Mouse (Mus musculus) midbrain, embryonic 15.5 days (tissue): ENCODE data around the gene Tmem231. TPM values are rescaled to one million over a fixed set of nuclear protein-coding genes. Genes with fewer than 3 reads are reported as not detected.

Experiments
- ATAC-seq: fragments of 200-750 bp; cut with Nextera tagmentation; replicated peaks from 2 replicates; pipeline ENCODE4 v1.8.0; 2017; ENCODE audit warnings: moderate TSS enrichment
- H3K27ac ChIP-seq: fragments of 300-500 bp; sonication (generic); 2 replicates; pipeline ENCODE4 v1.5.1; 2015; ENCODE audit warnings: mild to moderate bottlenecking, inconsistent platforms
- H3K27me3 ChIP-seq: fragments of 300-500 bp; sonication (generic); replicated peaks from 2 replicates; pipeline ENCODE4 v1.6.1; 2015; ENCODE audit warnings: inconsistent platforms
- H3K36me3 ChIP-seq: fragments of 300-500 bp; sonication (generic); replicated peaks from 2 replicates; pipeline ENCODE4 v1.6.1; 2015; ENCODE audit warnings: inconsistent platforms
- H3K4me1 ChIP-seq: fragments of 300-500 bp; sonication (generic); 2 replicates; pipeline ENCODE4 v1.6.1; 2015; ENCODE audit warnings: inconsistent platforms
- H3K4me2 ChIP-seq: fragments of 300-500 bp; sonication (generic); 2 replicates; pipeline ENCODE4 v1.6.1; 2015; ENCODE audit warnings: inconsistent platforms, mild to moderate bottlenecking, moderate library complexity
- H3K4me3 ChIP-seq: fragments of 300-500 bp; sonication (generic); 2 replicates; pipeline ENCODE4 v1.5.1; 2015; ENCODE audit warnings: mild to moderate bottlenecking, inconsistent platforms
- H3K9ac ChIP-seq: fragments of 300-500 bp; sonication (generic); 2 replicates; pipeline ENCODE4 v1.6.1; 2015; ENCODE audit warnings: mild to moderate bottlenecking, inconsistent platforms
- H3K9me3 ChIP-seq: fragments of 300-500 bp; sonication (generic); 2 replicates; pipeline ENCODE4 v1.6.1; 2016; ENCODE audit warnings: inconsistent platforms
- WGBS: fragments of 180-500 bp; shearing (Covaris S2); methylation state at CpG from one replicate; pipeline ENCODE4 v1.1.7; 2015; ENCODE audit warnings: mixed read lengths; 5-methylcytosine and 5-hydroxymethylcytosine counted together
- polyA plus RNA-seq: library from polyadenylated mRNA; unstranded; fragments of >200 nt; fragmentation: Nextera tagmentation; extraction: Ambion mirVana; gene quantifications from 2 replicates; pipeline ENCODE4 v1.2.1, GENCODE M21; 2015

The Tmem231 gene
- polyA plus RNA-seq, 1 experiment from 2014 or later = 20.5 TPM

DNA sequence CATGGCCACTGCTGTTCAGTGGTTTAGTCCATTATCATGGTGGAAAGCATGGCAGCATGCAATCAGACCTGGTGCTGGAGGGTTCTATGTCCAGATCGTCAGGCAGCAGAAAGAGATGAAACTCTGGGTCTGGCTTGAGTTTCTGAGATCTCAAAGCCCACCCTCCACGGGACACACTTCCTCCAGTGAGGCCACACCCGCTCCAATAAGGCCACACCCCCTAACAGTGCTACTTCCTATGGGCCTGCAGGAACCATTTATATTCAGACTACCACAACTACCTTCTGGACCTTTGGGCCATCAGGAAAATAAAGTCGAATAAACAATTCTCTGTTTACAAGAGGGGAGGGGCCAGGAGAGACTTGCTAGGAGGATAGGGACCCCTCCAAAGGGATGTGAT, 12.7 kb downstream of the Tmem231 start:
- WGBS = 92% methylated on average over 4 of the region's 4 CpGs
- no peaks in the 10 kb centered on the region for H3K27me3 ChIP-seq
- no peak overlapping the region for H3K4me2 ChIP-seq
- H3K27ac ChIP-seq = no peak overlapping the region
- no peak for ATAC-seq
- H3K9ac ChIP-seq = no peak overlapping the region
- H3K4me3 ChIP-seq = no peak overlapping the region
- no peaks in the 10 kb centered on the region for H3K4me1 ChIP-seq
- H3K9me3 ChIP-seq = no peaks in the 10 kb centered on the region
- H3K36me3 ChIP-seq = 0 out of 2 replicates have a peak, but pooled peaks cover 3% of the 10 kb centered on the region

DNA sequence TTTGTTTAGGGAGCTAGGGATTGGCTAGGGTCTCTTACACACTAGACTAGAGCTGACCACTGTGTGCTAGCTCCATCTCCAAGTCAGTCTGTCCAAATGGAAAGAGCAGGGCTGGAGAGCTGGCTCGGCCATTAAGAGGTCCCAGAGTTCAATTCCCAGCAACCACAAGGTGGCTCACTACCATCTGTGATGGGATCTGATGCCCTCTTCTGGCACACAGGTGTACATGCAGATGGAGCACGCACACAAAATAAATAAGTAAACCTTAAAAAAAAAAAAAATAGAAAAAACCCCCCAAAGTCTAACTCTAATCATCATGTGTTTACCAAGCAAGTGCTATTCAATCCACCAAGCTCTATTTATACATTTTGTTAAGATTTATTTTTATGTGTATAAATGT, 14.0 kb downstream of the Tmem231 start:
- H3K27me3 ChIP-seq = no peaks in the 10 kb centered on the region
- no peak for ATAC-seq
- H3K27ac ChIP-seq = no peak overlapping the region
- H3K9ac ChIP-seq = no peak overlapping the region
- no peak overlapping the region for H3K4me3 ChIP-seq
- H3K9me3 ChIP-seq = no peaks in the 10 kb centered on the region
- H3K4me2 ChIP-seq = no peak overlapping the region
- 0 out of 2 replicates have a peak, but pooled peaks cover 3% of the 10 kb centered on the region for H3K36me3 ChIP-seq
- no peaks in the 10 kb centered on the region for H3K4me1 ChIP-seq
- 87% methylated on average over 2 of the region's 2 CpGs for WGBS

DNA sequence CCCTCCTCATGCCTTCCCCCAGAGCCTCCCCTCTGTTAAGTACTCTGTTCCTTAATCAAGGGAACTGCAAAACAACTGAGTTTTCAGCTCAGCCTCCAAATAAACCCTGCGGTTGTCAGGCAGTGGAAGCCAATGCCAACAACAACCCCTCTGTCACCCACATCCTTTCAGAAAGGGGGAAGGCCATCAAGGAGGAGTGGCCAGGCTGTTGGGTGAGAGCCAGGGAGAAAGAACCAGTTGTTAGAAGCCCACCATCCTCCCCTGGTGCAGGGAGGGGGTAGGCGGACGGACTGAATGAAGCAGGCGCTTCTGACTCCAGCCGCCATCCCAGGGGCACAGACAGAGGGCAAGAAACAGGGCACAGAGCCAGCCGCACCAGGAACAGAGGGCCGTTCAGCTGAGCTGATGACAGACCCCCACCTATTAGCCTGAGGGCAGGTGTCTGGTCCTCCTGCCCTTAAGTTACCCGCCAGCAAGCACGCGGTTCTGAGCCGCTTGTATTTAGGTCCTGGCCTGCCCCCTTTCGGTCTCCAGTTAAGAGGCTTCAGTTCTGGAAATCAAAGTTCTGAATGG, 20.7 kb downstream of the Tmem231 start:
- WGBS = 35% methylated on average over 12 of the region's 12 CpGs
- Histone ChIP-seq H3K36me3 (0 out of 2 replicates have a peak, but pooled peaks cover under 1% of the 10 kb centered on the region), H3K9ac (no peak overlapping the region), H3K4me1 (peaks cover 15% of the 10 kb centered on the region), H3K27ac (peak overlapping the region; percentile 27), H3K4me2 (peak overlapping the region; percentile 17), H3K27me3 (no peaks in the 10 kb centered on the region), H3K4me3 (no peak overlapping the region), H3K9me3 (no peaks in the 10 kb centered on the region)
- peak; percentile 81 for ATAC-seq

DNA sequence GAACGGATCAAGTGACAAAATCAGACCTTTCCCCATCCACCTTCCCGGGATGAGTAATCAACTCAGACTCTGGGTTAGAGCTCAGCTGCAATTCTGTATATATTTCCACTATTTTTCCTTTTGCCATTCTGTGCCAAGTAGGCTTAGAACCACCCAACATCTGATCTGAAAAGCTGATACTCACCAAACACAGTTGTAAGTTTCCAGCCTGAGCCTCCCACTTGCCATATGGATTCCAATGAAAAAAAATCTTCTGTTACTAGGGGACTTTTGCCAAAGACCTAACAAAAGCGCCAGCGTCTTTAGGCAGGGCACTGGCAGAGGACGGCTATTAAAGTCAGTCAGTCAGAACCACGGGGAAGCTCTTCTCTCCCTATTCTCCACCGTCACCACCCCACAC, 22.1 kb downstream of the Tmem231 start:
- H3K27me3 ChIP-seq = no peaks in the 10 kb centered on the region
- no peak overlapping the region for H3K9ac ChIP-seq
- WGBS = 34% methylated on average over 7 of the region's 7 CpGs
- H3K4me3 ChIP-seq = no peak overlapping the region
- H3K9me3 ChIP-seq = no peaks in the 10 kb centered on the region
- H3K27ac ChIP-seq = no peak overlapping the region
- no peak for ATAC-seq
- H3K4me2 ChIP-seq = no peak overlapping the region
- H3K4me1 ChIP-seq = peaks cover 15% of the 10 kb centered on the region
- no peaks in the 10 kb centered on the region for H3K36me3 ChIP-seq

DNA sequence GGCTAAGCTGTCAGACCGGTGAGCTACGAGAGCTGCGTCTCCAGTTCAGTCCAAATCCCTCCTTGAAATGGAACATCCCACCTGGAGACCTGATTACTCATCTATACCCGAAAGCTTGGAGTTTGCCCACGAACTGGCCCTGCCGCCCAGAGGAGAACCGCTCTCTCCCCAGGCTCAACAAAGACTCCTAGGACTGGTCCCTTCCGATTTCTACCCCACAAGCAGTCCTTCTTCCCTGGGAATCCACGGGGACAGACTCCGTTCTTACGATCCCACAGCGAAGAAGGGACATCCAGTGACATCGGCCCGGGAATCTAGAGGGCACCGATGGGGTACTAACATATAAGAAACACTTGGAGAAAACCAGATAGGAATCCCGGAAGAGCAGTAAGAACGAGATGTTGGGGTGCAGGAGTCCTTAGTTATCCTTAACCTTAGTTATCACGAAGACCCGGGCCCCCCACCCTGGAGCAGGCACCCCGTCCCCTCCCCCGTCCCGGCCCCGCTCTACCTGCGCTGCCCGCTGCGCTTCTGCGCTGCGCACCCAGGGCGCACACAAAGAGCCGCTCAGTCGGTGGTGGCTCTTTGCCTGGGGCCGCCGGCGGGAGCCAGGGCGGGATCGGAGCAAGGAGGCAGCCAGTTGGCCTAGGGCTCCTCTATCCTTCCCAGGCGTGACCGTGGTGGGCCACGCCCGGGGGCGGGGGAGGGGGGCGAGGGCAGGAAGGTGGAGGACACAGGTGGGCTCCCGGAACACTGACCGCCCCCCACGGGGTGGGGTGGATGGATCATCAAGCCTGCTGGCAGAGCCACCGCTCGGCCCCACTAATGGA, 23.8 kb downstream of the Tmem231 start, which contains the start of gene Chst5:
Chst5 (minus strand) TSS at position 827 of the 830 bp plus-strand sequence.
- Histone ChIP-seq H3K36me3 (no peaks in the 10 kb centered on the region), H3K4me1 (peaks cover 15% of the 10 kb centered on the region), H3K9ac (peak within 1 kb of the TSS; percentile 67), H3K9me3 (no peaks in the 10 kb centered on the region), H3K27me3 (no peaks in the 10 kb centered on the region), H3K27ac (peak within 1 kb of the TSS; percentile 53), H3K4me2 (peak within 1 kb of the TSS; percentile 95), H3K4me3 (peak within 1 kb of the TSS; percentile 46)
- WGBS = 3% methylated on average over 45 of the region's 47 CpGs
- peak; percentile 55; the same call in 1 of the 2 replicates for ATAC-seq

DNA sequence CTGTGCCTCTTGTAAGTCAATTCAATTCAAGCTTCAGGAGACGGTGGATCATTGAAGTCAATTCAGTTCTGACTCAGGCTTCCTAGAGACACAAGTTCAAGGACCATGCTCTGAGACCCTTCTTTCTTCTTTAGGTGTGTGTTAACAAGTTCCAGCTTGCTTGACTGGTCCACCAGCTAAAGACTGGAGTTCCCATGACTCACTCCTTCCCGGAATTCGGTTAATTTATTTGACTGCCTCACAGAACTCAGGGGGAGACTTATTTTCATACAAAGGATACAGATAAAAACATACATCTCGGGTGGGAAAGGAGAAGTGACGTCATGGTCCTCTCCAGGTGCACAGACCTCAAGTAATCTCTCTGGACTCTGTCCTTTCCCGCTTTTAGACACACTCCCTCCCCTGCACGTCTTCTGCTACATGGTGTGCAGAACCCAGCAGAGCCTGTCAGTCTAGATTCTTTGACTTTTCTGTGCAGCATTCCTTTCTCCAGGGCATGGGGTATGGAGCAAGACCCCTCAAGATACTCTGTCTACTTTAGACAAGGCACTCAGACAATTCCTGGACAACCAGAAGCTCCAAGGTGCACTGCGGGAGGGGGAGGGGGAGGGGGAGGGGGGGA, 28.1 kb downstream of the Tmem231 start:
- H3K4me2 ChIP-seq = no peak overlapping the region
- H3K4me3 ChIP-seq = no peak overlapping the region
- no peaks in the 10 kb centered on the region for H3K36me3 ChIP-seq
- no peaks in the 10 kb centered on the region for H3K9me3 ChIP-seq
- no peak overlapping the region for H3K9ac ChIP-seq
- H3K27ac ChIP-seq = no peak overlapping the region
- no peak for ATAC-seq
- no peaks in the 10 kb centered on the region for H3K27me3 ChIP-seq
- H3K4me1 ChIP-seq = peaks cover 15% of the 10 kb centered on the region
- WGBS = 69% methylated on average over 7 of the region's 8 CpGs

DNA sequence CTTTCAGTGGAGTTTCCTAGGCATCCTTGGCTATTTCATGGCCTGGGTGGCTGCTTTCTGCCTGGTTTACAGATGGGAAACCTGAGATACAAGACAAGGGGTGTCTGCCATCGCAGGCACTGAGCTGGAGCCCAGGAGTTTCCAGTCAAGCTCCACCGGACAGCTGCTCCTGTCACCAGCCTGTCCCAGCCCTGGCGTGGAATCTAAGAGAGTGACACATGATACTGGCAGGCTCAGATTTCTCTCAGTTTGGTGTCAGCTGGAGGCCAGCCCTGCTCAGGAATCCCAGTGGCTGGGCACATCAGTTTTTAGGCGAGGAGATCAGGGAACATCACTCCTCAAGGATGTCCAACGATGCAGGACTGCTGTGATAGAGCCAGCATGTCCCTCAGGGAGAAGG, 31.6 kb downstream of the Tmem231 start:
- Histone ChIP-seq H3K4me2 (no peak overlapping the region), H3K4me1 (no peaks in the 10 kb centered on the region), H3K27ac (no peak overlapping the region), H3K4me3 (no peak overlapping the region), H3K9ac (no peak overlapping the region), H3K27me3 (no peaks in the 10 kb centered on the region), H3K36me3 (no peaks in the 10 kb centered on the region), H3K9me3 (no peaks in the 10 kb centered on the region)
- 35% methylated on average over 5 of the region's 5 CpGs for WGBS
- no peak for ATAC-seq

DNA sequence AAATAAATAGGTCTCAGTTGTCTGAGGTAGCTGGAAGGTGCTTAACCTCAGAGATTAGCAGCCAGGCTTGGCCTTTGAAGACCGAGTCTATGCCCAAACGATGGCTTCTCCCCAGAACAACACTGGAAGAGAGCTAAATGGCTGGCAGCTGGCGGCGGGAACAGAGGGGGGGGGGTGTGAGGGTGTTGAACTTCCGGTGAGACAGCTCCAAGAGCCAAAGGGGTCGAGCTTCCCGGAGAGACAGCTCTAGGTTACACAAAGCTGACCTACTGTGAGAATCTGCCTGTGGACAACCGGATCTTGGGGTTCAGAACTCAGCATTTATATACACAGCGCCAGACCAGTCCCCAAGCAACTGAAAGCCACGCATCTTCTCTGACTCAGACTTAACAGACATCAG, 35.1 kb downstream of the Tmem231 start:
- Histone ChIP-seq H3K9me3 (no peaks in the 10 kb centered on the region), H3K27ac (no peak overlapping the region), H3K4me1 (no peaks in the 10 kb centered on the region), H3K4me2 (no peak overlapping the region), H3K4me3 (no peak overlapping the region), H3K36me3 (no peaks in the 10 kb centered on the region), H3K9ac (no peak overlapping the region), H3K27me3 (no peaks in the 10 kb centered on the region)
- 35% methylated on average over 10 of the region's 10 CpGs for WGBS
- ATAC-seq = no peak

DNA sequence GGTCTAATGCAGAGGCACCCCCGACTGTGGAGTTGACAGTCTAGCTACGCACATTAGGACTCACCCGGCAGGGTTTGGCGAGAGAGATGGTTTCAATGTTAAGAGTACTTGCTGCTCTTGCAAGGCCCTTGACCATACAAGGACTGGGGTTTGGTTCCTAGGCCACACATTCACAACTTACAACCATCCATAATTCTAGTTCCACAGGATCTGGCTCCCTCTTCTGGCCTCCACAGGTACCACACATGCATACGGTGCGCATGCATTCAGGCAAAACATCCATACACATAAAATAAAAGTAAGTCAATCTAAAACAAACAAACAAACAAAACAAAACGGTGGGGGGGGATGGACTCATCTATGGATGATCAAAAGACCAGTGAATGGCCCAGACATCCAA, 38.7 kb downstream of the Tmem231 start:
- no peaks in the 10 kb centered on the region for H3K36me3 ChIP-seq
- H3K9me3 ChIP-seq = no peaks in the 10 kb centered on the region
- 88% methylated on average over 7 of the region's 7 CpGs for WGBS
- peaks cover 19% of the 10 kb centered on the region for H3K27me3 ChIP-seq
- no peak overlapping the region for H3K27ac ChIP-seq
- peaks cover 6% of the 10 kb centered on the region; the same call in 1 of the 2 replicates for H3K4me1 ChIP-seq
- ATAC-seq = no peak
- H3K4me3 ChIP-seq = no peak overlapping the region
- no peak overlapping the region for H3K4me2 ChIP-seq
- no peak overlapping the region for H3K9ac ChIP-seq

DNA sequence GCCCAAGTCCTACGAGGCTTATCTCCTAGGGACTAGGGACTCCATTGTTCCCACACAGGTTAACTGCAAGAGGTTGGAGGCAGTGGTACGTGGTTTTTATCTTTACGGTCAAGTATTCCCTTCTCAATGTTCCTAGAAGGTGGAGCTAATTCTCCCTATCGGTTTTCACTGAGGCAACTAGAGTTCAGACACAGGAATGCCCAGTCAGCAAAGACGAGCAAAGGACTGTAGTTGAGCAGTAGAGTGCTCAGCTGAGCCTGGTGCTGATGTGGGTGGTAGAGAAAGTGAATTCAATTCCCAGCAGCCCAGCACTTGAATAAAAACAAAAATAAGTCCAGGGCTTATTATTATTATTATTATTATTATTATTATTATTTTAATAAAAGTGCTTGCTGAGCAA, 41.1 kb downstream of the Tmem231 start:
- Histone ChIP-seq H3K4me1 (peaks cover 6% of the 10 kb centered on the region; the same call in 1 of the 2 replicates), H3K27ac (no peak overlapping the region), H3K4me3 (no peak overlapping the region), H3K4me2 (no peak overlapping the region), H3K36me3 (no peaks in the 10 kb centered on the region), H3K27me3 (peaks cover 38% of the 10 kb centered on the region), H3K9me3 (no peaks in the 10 kb centered on the region), H3K9ac (no peak overlapping the region)
- no peak for ATAC-seq
- WGBS = 69% methylated on average over 5 of the region's 5 CpGs

DNA sequence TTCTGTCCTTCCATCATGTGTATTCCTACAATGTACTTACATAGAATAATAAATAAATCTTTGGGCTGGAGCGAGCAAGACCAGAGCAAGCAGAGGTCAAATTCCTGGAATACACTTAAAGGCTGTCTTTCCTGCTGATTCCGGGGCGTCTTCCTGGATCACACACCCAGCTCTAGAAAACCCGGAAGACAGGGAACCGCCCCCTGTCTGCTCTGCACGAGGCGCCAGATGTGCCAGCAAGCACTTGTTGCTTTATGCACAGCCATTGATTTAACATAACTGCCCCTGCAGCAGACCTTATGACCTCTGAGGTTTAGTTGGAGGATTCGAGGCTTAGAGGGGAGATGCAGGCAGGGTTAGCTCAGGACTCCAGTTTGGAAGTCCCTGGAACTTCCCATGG, 41.7 kb downstream of the Tmem231 start:
- no peak for ATAC-seq
- H3K27me3 ChIP-seq = peaks cover 39% of the 10 kb centered on the region
- 49% methylated on average over 8 of the region's 8 CpGs for WGBS
- no peaks in the 10 kb centered on the region for H3K9me3 ChIP-seq
- H3K4me3 ChIP-seq = no peak overlapping the region
- H3K9ac ChIP-seq = no peak overlapping the region
- no peaks in the 10 kb centered on the region for H3K36me3 ChIP-seq
- H3K4me2 ChIP-seq = no peak overlapping the region
- H3K27ac ChIP-seq = no peak overlapping the region
- H3K4me1 ChIP-seq = peaks cover 6% of the 10 kb centered on the region; the same call in 1 of the 2 replicates

DNA sequence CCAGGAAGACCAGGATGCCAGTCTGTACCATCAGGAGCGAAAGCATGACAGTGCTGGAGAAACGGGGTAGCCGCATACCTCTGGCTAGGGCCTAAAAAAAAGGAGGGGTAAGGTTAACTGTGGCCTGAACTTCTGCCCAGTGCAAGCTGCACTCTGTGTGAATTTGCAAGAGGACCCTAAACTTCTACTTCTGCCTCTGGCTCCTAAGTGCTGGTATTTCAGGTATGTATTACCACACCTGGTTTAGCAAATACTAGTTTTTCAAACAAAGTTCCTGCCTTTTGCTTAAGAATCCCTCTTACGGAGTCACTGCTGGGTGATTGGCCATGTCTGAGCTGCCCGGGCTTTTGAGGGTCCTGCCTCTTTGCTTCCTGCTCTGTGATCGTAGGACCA, 42.8 kb downstream of the Tmem231 start:
- WGBS = 63% methylated on average over 6 of the region's 6 CpGs
- Histone ChIP-seq H3K9me3 (no peaks in the 10 kb centered on the region), H3K9ac (no peak overlapping the region), H3K36me3 (no peaks in the 10 kb centered on the region), H3K27ac (no peak overlapping the region), H3K4me3 (no peak overlapping the region), H3K4me1 (peaks cover 6% of the 10 kb centered on the region; the same call in 1 of the 2 replicates), H3K4me2 (no peak overlapping the region; the same call in 1 of the 2 replicates), H3K27me3 (peaks cover 39% of the 10 kb centered on the region)
- no peak for ATAC-seq
